Mouse (Mus musculus): ENCODE measurements around the gene Faiml.

GRCm38 (mm10) chr9:99256206-99256605 is 19.2 kb upstream of the Faiml start:
- TF ChIP-seq CTCF (IDR thresholded peaks at IDR 0.05; ENCODE audit: low read depth, low read length) (no peak), POLR2A (IDR thresholded peaks at IDR 0.05; ENCODE audit: borderline replicate concordance, low read depth, low read length) (no peak)

All from bone marrow macrophage, adult 2 months (primary cell).